Mouse (Mus musculus) liver, embryonic 12.5 days (tissue): ENCODE data around the gene Man1c1. TPM values are rescaled to one million over a fixed set of nuclear protein-coding genes. Genes with fewer than 3 reads are reported as not detected.
A peak's percentile ranks its signal among the peaks of the same experiment; 100 is the strongest.

Source experiments
- ATAC-seq: fragments of 200-750 bp; cut with Nextera tagmentation; 2 replicates; pipeline ENCODE4 v1.8.0; 2017; ENCODE audit warnings: moderate number of reproducible peaks, mild to moderate bottlenecking, moderate library complexity
- H3K27ac ChIP-seq: fragments of 300-500 bp; sonication (generic); 2 replicates; pipeline ENCODE4 v1.5.1; 2016; ENCODE audit warnings: mild to moderate bottlenecking
- H3K27me3 ChIP-seq: fragments of 300-500 bp; sonication (generic); replicated peaks from 2 replicates; pipeline ENCODE4 v1.6.1; 2016; ENCODE audit warnings: mild to moderate bottlenecking, moderate library complexity
- H3K36me3 ChIP-seq: fragments of 300-500 bp; sonication (generic); 2 replicates; pipeline ENCODE4 v1.6.1; 2016; ENCODE audit warnings: mild to moderate bottlenecking, moderate library complexity
- H3K4me1 ChIP-seq: fragments of 300-500 bp; sonication (generic); 2 replicates; pipeline ENCODE4 v1.6.1; 2016
- H3K4me2 ChIP-seq: fragments of 300-500 bp; sonication (generic); 2 replicates; pipeline ENCODE4 v1.6.1; 2016; ENCODE audit warnings: mild to moderate bottlenecking, moderate library complexity
- H3K4me3 ChIP-seq: fragments of 300-500 bp; sonication (generic); 2 replicates; pipeline ENCODE4 v1.5.1; 2016; ENCODE audit warnings: mild to moderate bottlenecking, moderate library complexity
- H3K9ac ChIP-seq: fragments of 300-500 bp; sonication (generic); 2 replicates; pipeline ENCODE4 v1.6.1; 2016; ENCODE audit warnings: mild to moderate bottlenecking, moderate library complexity
- H3K9me3 ChIP-seq: fragments of 300-500 bp; sonication (generic); replicated peaks from 2 replicates; pipeline ENCODE4 v1.6.1; 2016; ENCODE audit warnings: mild to moderate bottlenecking, moderate library complexity
- WGBS: fragments of 180-500 bp; shearing (Covaris S2); methylation state at CpG from one replicate; pipeline ENCODE4 v1.1.7; 2016; ENCODE audit not compliant: insufficient replicate concordance; 5-methylcytosine and 5-hydroxymethylcytosine counted together
- polyA plus RNA-seq: library from polyadenylated mRNA; unstranded; fragments of >200 nt; fragmentation: Nextera tagmentation; extraction: Ambion mirVana; gene quantifications from 2 replicates; pipeline ENCODE4 v1.2.1, GENCODE M21; 2016

Man1c1 gene
- polyA plus RNA-seq, 1 experiment from 2014 or later: 3.2 TPM

- 0 out of 2 replicates have a peak, but pooled peaks cover 9% of the 10 kb centered on the region for H3K4me1 ChIP-seq
- no peak overlapping the region for H3K4me3 ChIP-seq
- H3K9me3 ChIP-seq: no peaks in the 10 kb centered on the region
- ATAC-seq: no peak
- no peaks in the 10 kb centered on the region for H3K27me3 ChIP-seq
- H3K36me3 ChIP-seq: no peaks in the 10 kb centered on the region
- 67% methylated on average over 7 of the region's 7 CpGs for WGBS
- H3K4me2 ChIP-seq: no peak overlapping the region
- H3K9ac ChIP-seq: no peak overlapping the region
- H3K27ac ChIP-seq: no peak overlapping the region
Measured at GRCm38 (mm10) chr4:134651358-134651757, 52.7 kb downstream of the Man1c1 start.

DNA sequence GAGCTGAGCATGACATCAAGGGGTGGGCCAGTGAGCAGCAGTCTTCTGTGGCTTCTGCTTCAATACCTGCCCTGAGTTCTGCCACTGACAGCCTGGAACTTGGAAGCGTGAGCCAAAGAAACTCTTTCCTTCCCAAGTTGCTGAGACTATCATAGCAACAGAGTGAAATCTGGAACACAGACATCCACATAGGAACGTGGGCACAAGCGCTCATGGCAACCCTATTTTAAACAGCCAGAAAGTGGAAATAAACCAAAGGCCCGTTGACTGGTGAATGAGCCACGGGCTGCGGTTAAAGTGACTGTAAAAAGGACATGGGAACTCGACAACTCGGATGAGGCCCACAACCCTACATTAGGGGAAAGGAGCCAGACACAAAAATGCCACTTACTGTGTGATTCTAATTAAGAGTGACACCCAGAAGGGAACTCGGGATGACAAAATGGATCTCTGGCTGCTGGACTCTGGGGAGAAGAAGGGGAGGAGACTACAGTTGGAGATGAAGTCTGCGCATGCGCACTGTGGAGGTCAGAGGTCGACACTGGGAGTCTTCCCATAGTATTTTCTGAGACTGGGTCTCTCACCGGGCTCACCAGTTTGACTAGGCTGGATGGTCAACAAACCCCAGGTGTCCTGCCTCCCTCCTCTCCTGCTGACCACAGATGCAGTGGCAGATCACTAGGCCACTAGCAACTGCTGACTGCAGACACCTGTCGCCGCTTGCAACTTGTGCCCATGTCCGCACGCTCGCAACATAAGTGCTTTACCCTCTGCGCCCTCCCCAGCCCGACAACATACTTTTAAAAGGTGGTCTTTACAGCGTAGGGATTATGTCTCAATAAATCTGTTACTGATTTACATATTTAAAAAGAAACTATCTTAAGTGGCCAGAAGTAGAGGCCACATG is 58.8 kb downstream of the Man1c1 start:
- WGBS: 79% methylated on average over 21 of the region's 21 CpGs
- H3K27me3 ChIP-seq: 0 out of 2 replicates have a peak, but pooled peaks cover 4% of the 10 kb centered on the region

DNA sequence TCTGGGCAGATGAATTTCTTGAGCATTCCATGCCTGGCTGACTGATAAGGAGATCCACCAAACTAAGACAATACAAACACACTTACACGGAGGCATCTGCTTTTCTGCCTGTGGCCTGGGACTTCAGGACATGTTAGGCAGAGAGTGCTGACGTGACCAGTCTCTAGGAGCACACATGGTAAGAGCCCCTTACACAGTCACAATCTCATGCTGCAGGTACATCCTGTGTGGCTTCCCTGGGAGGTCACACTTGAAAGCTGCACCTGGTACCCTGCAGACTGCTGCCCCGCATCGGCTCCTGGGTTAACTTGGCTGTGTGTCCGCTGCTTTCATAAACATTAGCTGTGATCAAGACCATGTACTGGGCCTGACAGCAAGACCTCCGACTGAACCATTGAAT is 59.7 kb downstream of the Man1c1 start:
- Histone ChIP-seq H3K9me3 (no peaks in the 10 kb centered on the region), H3K27me3 (0 out of 2 replicates have a peak, but pooled peaks cover 4% of the 10 kb centered on the region), H3K36me3 (0 out of 2 replicates have a peak, but pooled peaks cover 2% of the 10 kb centered on the region), H3K27ac (no peak overlapping the region), H3K4me3 (no peak overlapping the region), H3K4me2 (no peak overlapping the region), H3K4me1 (no peaks in the 10 kb centered on the region), H3K9ac (no peak overlapping the region)
- no peak for ATAC-seq
- WGBS: 69% methylated on average over 6 of the region's 6 CpGs

More for the DNA sequence above, 58.8 kb downstream of the Man1c1 start:
- Histone ChIP-seq H3K36me3 (no peaks in the 10 kb centered on the region), H3K9me3 (no peaks in the 10 kb centered on the region), H3K27ac (no peak overlapping the region), H3K9ac (no peak overlapping the region), H3K4me1 (no peaks in the 10 kb centered on the region), H3K4me2 (no peak overlapping the region), H3K4me3 (no peak overlapping the region)
- ATAC-seq: no peak

GRCm38 (mm10) chr4:134641711-134642516 is 62.2 kb downstream of the Man1c1 start:
- Histone ChIP-seq H3K27me3 (0 out of 2 replicates have a peak, but pooled peaks cover 4% of the 10 kb centered on the region), H3K9ac (no peak overlapping the region), H3K36me3 (0 out of 2 replicates have a peak, but pooled peaks cover 3% of the 10 kb centered on the region), H3K4me1 (no peaks in the 10 kb centered on the region), H3K4me3 (no peak overlapping the region), H3K9me3 (no peaks in the 10 kb centered on the region), H3K4me2 (no peak overlapping the region), H3K27ac (no peak overlapping the region)
- ATAC-seq: no peak
- WGBS: 68% methylated on average over 30 of the region's 30 CpGs

GRCm38 (mm10) chr4:134639325-134639724 is 64.8 kb downstream of the Man1c1 start:
- no peaks in the 10 kb centered on the region for H3K4me1 ChIP-seq
- 0 out of 2 replicates have a peak, but pooled peaks cover 4% of the 10 kb centered on the region for H3K27me3 ChIP-seq
- H3K27ac ChIP-seq: no peak overlapping the region
- WGBS: 73% methylated on average over 7 of the region's 7 CpGs
- H3K9me3 ChIP-seq: no peaks in the 10 kb centered on the region
- no peak overlapping the region for H3K9ac ChIP-seq
- 0 out of 2 replicates have a peak, but pooled peaks cover 3% of the 10 kb centered on the region for H3K36me3 ChIP-seq
- no peak overlapping the region for H3K4me3 ChIP-seq
- no peak overlapping the region for H3K4me2 ChIP-seq
- ATAC-seq: no peak

DNA sequence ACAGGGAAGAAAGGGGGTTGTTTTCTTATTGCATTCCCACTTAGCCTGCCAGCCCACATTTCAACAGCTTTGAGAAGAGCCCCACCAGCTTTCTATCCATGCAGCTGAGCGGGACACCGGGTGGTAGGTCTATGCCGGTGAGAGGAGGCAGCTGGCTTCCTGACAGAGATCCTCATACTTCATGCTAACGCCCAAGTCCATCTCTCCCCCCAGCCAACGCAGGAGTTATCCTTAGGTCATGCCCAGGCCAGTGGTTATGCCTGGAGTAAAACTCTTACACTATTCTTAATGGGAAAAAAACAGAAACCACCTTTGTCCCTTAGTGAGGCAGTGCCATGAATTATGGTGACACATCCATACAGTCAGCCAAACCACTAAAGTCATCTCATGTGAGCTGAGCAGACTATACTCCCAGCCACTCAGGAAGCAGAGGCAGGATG is 66.0 kb downstream of the Man1c1 start:
- H3K4me1 ChIP-seq: no peaks in the 10 kb centered on the region
- H3K4me2 ChIP-seq: no peak overlapping the region
- 0 out of 2 replicates have a peak, but pooled peaks cover 3% of the 10 kb centered on the region for H3K36me3 ChIP-seq
- WGBS: 47% methylated on average over 5 of the region's 5 CpGs
- H3K27ac ChIP-seq: no peak overlapping the region
- 0 out of 2 replicates have a peak, but pooled peaks cover 4% of the 10 kb centered on the region for H3K27me3 ChIP-seq
- H3K9ac ChIP-seq: no peak overlapping the region; the same call in 1 of the 2 replicates
- ATAC-seq: no peak
- no peak overlapping the region for H3K4me3 ChIP-seq
- H3K9me3 ChIP-seq: no peaks in the 10 kb centered on the region

DNA sequence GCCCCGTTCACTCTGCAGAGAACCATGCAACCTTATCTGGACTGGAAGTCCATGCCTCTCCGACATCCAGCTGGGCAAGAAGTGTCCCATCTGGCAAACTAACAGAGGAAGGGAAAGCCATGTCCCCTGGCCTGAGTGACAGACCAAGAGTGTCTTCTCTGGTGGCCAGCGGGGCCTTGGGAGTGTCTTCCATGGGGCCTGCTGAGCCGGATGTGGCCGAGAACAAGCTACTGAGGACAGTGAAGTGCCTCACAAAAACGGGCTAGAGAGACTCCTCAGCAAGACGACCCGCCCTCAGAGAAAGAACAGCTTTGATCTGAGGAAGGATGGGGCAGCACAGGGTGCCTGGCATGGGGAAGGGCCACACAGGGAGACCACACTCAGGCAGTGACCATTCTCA is 67.7 kb downstream of the Man1c1 start:
- WGBS: 45% methylated on average over 8 of the region's 8 CpGs
- no peak for ATAC-seq
- Histone ChIP-seq H3K36me3 (0 out of 2 replicates have a peak, but pooled peaks cover 3% of the 10 kb centered on the region), H3K4me1 (no peaks in the 10 kb centered on the region), H3K4me2 (no peak overlapping the region), H3K27ac (no peak overlapping the region), H3K27me3 (no peaks in the 10 kb centered on the region), H3K9me3 (no peaks in the 10 kb centered on the region), H3K9ac (no peak overlapping the region), H3K4me3 (no peak overlapping the region)

- H3K4me1 ChIP-seq: no peaks in the 10 kb centered on the region
Measured at GRCm38 (mm10) chr4:134634001-134634400, 70.1 kb downstream of the Man1c1 start.

GRCm38 (mm10) chr4:134632131-134632711 is 71.9 kb downstream of the Man1c1 start:
- no peak overlapping the region for H3K9ac ChIP-seq
- no peaks in the 10 kb centered on the region for H3K9me3 ChIP-seq
- H3K27ac ChIP-seq: peak overlapping the region; percentile 41; the same call in 1 of the 2 replicates
- no peaks in the 10 kb centered on the region for H3K27me3 ChIP-seq
- H3K4me2 ChIP-seq: no peak overlapping the region
- peaks cover 4% of the 10 kb centered on the region for H3K4me1 ChIP-seq
- no peaks in the 10 kb centered on the region for H3K36me3 ChIP-seq
- WGBS: 40% methylated on average over 13 of the region's 13 CpGs
- no peak overlapping the region for H3K4me3 ChIP-seq
- no peak for ATAC-seq

More at GRCm38 (mm10) chr4:134634001-134634400, 70.1 kb downstream of the Man1c1 start:
- Histone ChIP-seq H3K36me3 (no peaks in the 10 kb centered on the region), H3K27ac (no peak overlapping the region), H3K9me3 (no peaks in the 10 kb centered on the region), H3K4me2 (no peak overlapping the region), H3K4me3 (no peak overlapping the region), H3K27me3 (no peaks in the 10 kb centered on the region), H3K9ac (no peak overlapping the region)
- ATAC-seq: no peak
- WGBS: 78% methylated on average over 13 of the region's 13 CpGs

- H3K27me3 ChIP-seq: no peaks in the 10 kb centered on the region
- peak overlapping the region; percentile 41; the same call in 1 of the 2 replicates for H3K27ac ChIP-seq
- H3K4me1 ChIP-seq: peaks cover 4% of the 10 kb centered on the region
- no peak overlapping the region for H3K4me3 ChIP-seq
- H3K9me3 ChIP-seq: no peaks in the 10 kb centered on the region
- no peak overlapping the region for H3K9ac ChIP-seq
- no peak for ATAC-seq
- WGBS: 76% methylated on average over 14 of the region's 14 CpGs
- H3K36me3 ChIP-seq: no peaks in the 10 kb centered on the region
- no peak overlapping the region for H3K4me2 ChIP-seq
Measured at GRCm38 (mm10) chr4:134631471-134632130, 72.5 kb downstream of the Man1c1 start.
